In the genomic region with DNA sequence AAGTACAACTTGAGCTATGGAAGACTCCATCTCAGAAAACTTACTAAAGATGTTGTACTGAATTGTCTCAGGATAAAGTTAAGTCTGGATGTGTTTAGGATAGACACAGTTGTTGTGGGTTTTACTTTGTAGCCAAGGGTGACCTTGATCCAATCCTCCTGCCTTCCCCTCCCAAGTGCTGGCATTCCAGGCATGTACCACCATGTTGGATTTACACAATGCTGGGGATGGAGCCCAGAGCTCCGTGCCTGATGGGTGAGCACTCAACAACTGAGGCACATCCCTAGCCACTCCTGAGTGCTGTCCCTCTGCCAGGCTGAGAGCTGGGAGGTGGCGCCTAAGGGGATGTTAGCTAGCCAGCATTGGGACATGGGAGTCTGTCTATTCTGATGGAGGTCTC, we compare ENCODE assay signal across 25 mouse cellular contexts. TPM values are rescaled to one million over a fixed set of nuclear protein-coding genes. Genes with fewer than 3 reads are reported as not detected.
DNase-seq lines count a peak whose midpoint lies in the region; ATAC-seq lines count a peak whose summit lies in the region.
"Had no signal": no experiment of that assay in that cellular context is flagged by ENCODE, and none has a peak within 500 bp of the region (broad histone marks: within the 10 kb centered on the region; RNA-seq: fewer than 3 reads in every experiment).

No protein-coding gene starts in this region.

- H3K4me1 ChIP-seq in hindbrain, embryonic 10.5 days (replicated peaks): peaks cover 95% of the 10 kb centered on the region
- H3K4me1 ChIP-seq in hindbrain, embryonic 13.5 days (replicated peaks): peaks cover 66% of the 10 kb centered on the region
- peaks cover 16% of the 10 kb centered on the region for H3K4me1 ChIP-seq in midbrain, embryonic 11.5 days (ENCODE audit: control insufficient read depth, insufficient read depth, low read length)
- peaks cover 49% of the 10 kb centered on the region for H3K4me1 ChIP-seq in midbrain, embryonic 13.5 days (replicated peaks)
- peaks cover 85% of the 10 kb centered on the region for H3K4me1 ChIP-seq in embryonic facial prominence, embryonic 10.5 days
- H3K4me1 ChIP-seq in intestine, embryonic 16.5 days (ENCODE audit: control insufficient read depth, insufficient read depth, low read length): peaks cover 31% of the 10 kb centered on the region

- peaks cover 43% of the 10 kb centered on the region for H3K36me3 ChIP-seq in hindbrain, embryonic 10.5 days
- H3K36me3 ChIP-seq in hindbrain, embryonic 13.5 days: peaks cover 27% of the 10 kb centered on the region
- peaks cover 2% of the 10 kb centered on the region; the same call in 1 of the 2 replicates for H3K36me3 ChIP-seq in midbrain, embryonic 11.5 days (ENCODE audit: control insufficient read depth, insufficient read depth, low read length)
- H3K36me3 ChIP-seq in midbrain, embryonic 13.5 days: peaks cover 27% of the 10 kb centered on the region
- peaks cover 46% of the 10 kb centered on the region for H3K36me3 ChIP-seq in embryonic facial prominence, embryonic 10.5 days (replicated peaks)
- peaks cover 12% of the 10 kb centered on the region for H3K36me3 ChIP-seq in intestine, embryonic 16.5 days (ENCODE audit: control insufficient read depth, insufficient read depth, low read length)

- H3K27ac ChIP-seq in hindbrain, embryonic 10.5 days: 0 out of 2 replicates have a peak overlapping the region, but pooled peaks have one; percentile 56
- H3K27ac ChIP-seq in hindbrain, embryonic 13.5 days: no peak overlapping the region
- no peak overlapping the region for H3K27ac ChIP-seq in midbrain, embryonic 11.5 days (ENCODE audit: low read depth, low read length)
- no peak overlapping the region for H3K27ac ChIP-seq in midbrain, embryonic 13.5 days
- peak overlapping the region; percentile 65; the same call in 1 of the 2 replicates for H3K27ac ChIP-seq in embryonic facial prominence, embryonic 10.5 days (replicated peaks)
- no peak overlapping the region for H3K27ac ChIP-seq in intestine, embryonic 16.5 days (ENCODE audit: low read length)
- H3K27ac ChIP-seq: embryonic facial prominence, embryonic 12.5 days; embryonic facial prominence, embryonic 15.5 days; forebrain, embryonic 12.5 days; forebrain, embryonic 15.5 days; heart, embryonic 15.5 days; hindbrain, embryonic 12.5 days; intestine, embryonic 15.5 days had no signal

- no peaks in the 10 kb centered on the region for H3K27me3 ChIP-seq in hindbrain, embryonic 10.5 days (ENCODE audit: insufficient read depth, poor library complexity, severe bottlenecking)
- no peaks in the 10 kb centered on the region for H3K27me3 ChIP-seq in hindbrain, embryonic 13.5 days
- no peaks in the 10 kb centered on the region for H3K27me3 ChIP-seq in midbrain, embryonic 11.5 days (ENCODE audit: control insufficient read depth, insufficient read depth, low read length)
- no peaks in the 10 kb centered on the region for H3K27me3 ChIP-seq in midbrain, embryonic 13.5 days
- no peaks in the 10 kb centered on the region for H3K27me3 ChIP-seq in embryonic facial prominence, embryonic 10.5 days (replicated peaks; ENCODE audit: low read depth, poor library complexity, severe bottlenecking)
- no peaks in the 10 kb centered on the region for H3K27me3 ChIP-seq in intestine, embryonic 16.5 days (replicated peaks; ENCODE audit: control insufficient read depth, insufficient read depth, low read length)
- H3K27me3 ChIP-seq: embryonic facial prominence, embryonic 12.5 days; forebrain, embryonic 12.5 days; forebrain, embryonic 15.5 days; heart, embryonic 12.5 days; heart, embryonic 15.5 days; hindbrain, embryonic 12.5 days; intestine, embryonic 15.5 days had no signal

- H3K9ac ChIP-seq in hindbrain, embryonic 13.5 days: no peak overlapping the region
- H3K9ac ChIP-seq in midbrain, embryonic 11.5 days (ENCODE audit: low read length): no peak overlapping the region
- no peak overlapping the region for H3K9ac ChIP-seq in midbrain, embryonic 13.5 days (replicated peaks)
- H3K9ac ChIP-seq in intestine, embryonic 16.5 days (ENCODE audit: low read depth, low read length): no peak overlapping the region
- H3K9ac ChIP-seq: embryonic facial prominence, embryonic 12.5 days; embryonic facial prominence, embryonic 15.5 days; forebrain, embryonic 12.5 days; forebrain, embryonic 15.5 days; heart, embryonic 12.5 days; heart, embryonic 15.5 days; hindbrain, embryonic 12.5 days; intestine, embryonic 15.5 days had no signal

- no peak for ATAC-seq in hindbrain, embryonic 13.5 days (ENCODE audit: low FRiP score)
- no peak for ATAC-seq in midbrain, embryonic 11.5 days (ENCODE audit: low FRiP score)
- no peak for ATAC-seq in midbrain, embryonic 13.5 days
- ATAC-seq in intestine, embryonic 16.5 days: no peak
- ATAC-seq: CD4-positive, CD25-positive, alpha-beta regulatory T cell, adult 4 months; forebrain, embryonic 15.5 days; hindbrain, embryonic 16.5 days; intestine, embryonic 15.5 days had no signal

- DNase-seq in hindbrain, embryonic 10.5 days (ENCODE audit: low spot score): no peak
- DNase-seq in midbrain, embryonic 11.5 days (ENCODE audit: low spot score, missing footprints): peak; percentile 47
- DNase-seq in embryonic facial prominence, embryonic 10.5 days (ENCODE audit: low spot score): no peak
- DNase-seq: adrenal gland, postnatal 10 days; adrenal gland, postnatal 36 days; cerebellum, adult 18-20 months; cerebellum, adult 9-10 months; cerebellum, postnatal 14 days; heart, adult 18-20 months; heart, postnatal 10 days; heart, postnatal 4 days had no signal

- H3K4me3 ChIP-seq in hindbrain, embryonic 10.5 days: no peak overlapping the region
- no peak overlapping the region for H3K4me3 ChIP-seq in hindbrain, embryonic 13.5 days
- H3K4me3 ChIP-seq in midbrain, embryonic 11.5 days (ENCODE audit: low read depth, low read length): no peak overlapping the region
- H3K4me3 ChIP-seq in midbrain, embryonic 13.5 days (replicated peaks): no peak overlapping the region
- H3K4me3 ChIP-seq in embryonic facial prominence, embryonic 10.5 days: no peak overlapping the region
- H3K4me3 ChIP-seq in intestine, embryonic 16.5 days (ENCODE audit: low read length): no peak overlapping the region
- H3K4me3 ChIP-seq: embryonic facial prominence, embryonic 12.5 days; embryonic facial prominence, embryonic 15.5 days; forebrain, embryonic 12.5 days; forebrain, embryonic 15.5 days; heart, embryonic 12.5 days; heart, embryonic 15.5 days; hindbrain, embryonic 12.5 days; intestine, embryonic 15.5 days had no signal

- 92% methylated on average over 2 of the region's 2 CpGs for WGBS in hindbrain, embryonic 10.5 days
- 80% methylated on average over 2 of the region's 2 CpGs for WGBS in hindbrain, embryonic 13.5 days
- WGBS in midbrain, embryonic 11.5 days: 85% methylated on average over 2 of the region's 2 CpGs
- 82% methylated on average over 2 of the region's 2 CpGs for WGBS in midbrain, embryonic 13.5 days
- WGBS in embryonic facial prominence, embryonic 10.5 days: 73% methylated on average over 2 of the region's 2 CpGs
- WGBS in intestine, embryonic 16.5 days: 68% methylated on average over 2 of the region's 2 CpGs

- no peaks in the 10 kb centered on the region for H3K9me3 ChIP-seq in hindbrain, embryonic 10.5 days
- no peaks in the 10 kb centered on the region for H3K9me3 ChIP-seq in hindbrain, embryonic 13.5 days
- H3K9me3 ChIP-seq in midbrain, embryonic 11.5 days (ENCODE audit: control insufficient read depth, low read length): no peaks in the 10 kb centered on the region
- H3K9me3 ChIP-seq in midbrain, embryonic 13.5 days: no peaks in the 10 kb centered on the region
- H3K9me3 ChIP-seq in embryonic facial prominence, embryonic 10.5 days: no peaks in the 10 kb centered on the region
- no peaks in the 10 kb centered on the region for H3K9me3 ChIP-seq in intestine, embryonic 16.5 days (ENCODE audit: control insufficient read depth, low read length)
- H3K9me3 ChIP-seq: embryonic facial prominence, embryonic 12.5 days; embryonic facial prominence, embryonic 15.5 days; forebrain, embryonic 12.5 days; forebrain, embryonic 15.5 days; heart, embryonic 12.5 days; heart, embryonic 15.5 days; hindbrain, embryonic 12.5 days; intestine, embryonic 15.5 days had no signal

- no peak overlapping the region for H3K4me2 ChIP-seq in hindbrain, embryonic 13.5 days
- H3K4me2 ChIP-seq in midbrain, embryonic 11.5 days: no peak overlapping the region
- no peak overlapping the region for H3K4me2 ChIP-seq in midbrain, embryonic 13.5 days (replicated peaks)
- no peak overlapping the region for H3K4me2 ChIP-seq in intestine, embryonic 16.5 days (ENCODE audit: low read depth, low read length)
- H3K4me2 ChIP-seq: embryonic facial prominence, embryonic 12.5 days; embryonic facial prominence, embryonic 15.5 days; forebrain, embryonic 12.5 days; forebrain, embryonic 15.5 days; heart, embryonic 12.5 days; heart, embryonic 15.5 days; hindbrain, embryonic 12.5 days; intestine, embryonic 15.5 days had no signal

RNA-seq across cellular contexts. Expression of gene Parvb, which starts 16.6 kb away (rescaled TPM):
- polyA plus RNA-seq in hindbrain, embryonic 10.5 days (2016; fragmentation: Nextera tagmentation; extraction: Ambion mirVana): 7.1 and 7.6 TPM in 2 replicates
- 3.9 and 4.5 TPM in 2 replicates for polyA plus RNA-seq in hindbrain, embryonic 13.5 days (2015; fragmentation: Nextera tagmentation; extraction: Ambion mirVana)
- polyA plus RNA-seq in midbrain, embryonic 11.5 days (2014; fragmentation: Nextera tagmentation; extraction: Ambion mirVana): 10.2 and 10.8 TPM in 2 replicates
- polyA plus RNA-seq in midbrain, embryonic 13.5 days (2015; fragmentation: Nextera tagmentation; extraction: Ambion mirVana): 4.7 and 6.2 TPM in 2 replicates
- 7.1 and 8.4 TPM in 2 replicates for polyA plus RNA-seq in embryonic facial prominence, embryonic 10.5 days (2016; fragmentation: Nextera tagmentation; extraction: Ambion mirVana)
- polyA plus RNA-seq in intestine, embryonic 16.5 days (2015; fragmentation: Nextera tagmentation; extraction: Ambion mirVana): 2.5 TPM in 2 replicates

RNA-seq across cellular contexts. Expression of gene Samm50, which starts 23.2 kb away (rescaled TPM):
- 94.5 and 103 TPM in 2 replicates for polyA plus RNA-seq in hindbrain, embryonic 10.5 days (2016; fragmentation: Nextera tagmentation; extraction: Ambion mirVana)
- polyA plus RNA-seq in hindbrain, embryonic 13.5 days (2015; fragmentation: Nextera tagmentation; extraction: Ambion mirVana): 77.1 and 77.2 TPM in 2 replicates
- polyA plus RNA-seq in midbrain, embryonic 11.5 days (2014; fragmentation: Nextera tagmentation; extraction: Ambion mirVana): 75.9 and 77.4 TPM in 2 replicates
- 83.1 and 85.9 TPM in 2 replicates for polyA plus RNA-seq in midbrain, embryonic 13.5 days (2015; fragmentation: Nextera tagmentation; extraction: Ambion mirVana)
- 113 TPM in 2 replicates for polyA plus RNA-seq in embryonic facial prominence, embryonic 10.5 days (2016; fragmentation: Nextera tagmentation; extraction: Ambion mirVana)
- 152 and 165 TPM in 2 replicates for polyA plus RNA-seq in intestine, embryonic 16.5 days (2015; fragmentation: Nextera tagmentation; extraction: Ambion mirVana)

RNA-seq across cellular contexts. Expression of gene Pnpla3, which starts 47.6 kb away (rescaled TPM):
- 0.88 and 1.1 TPM in 2 replicates for polyA plus RNA-seq in hindbrain, embryonic 10.5 days (2016; fragmentation: Nextera tagmentation; extraction: Ambion mirVana)
- polyA plus RNA-seq in hindbrain, embryonic 13.5 days (2015; fragmentation: Nextera tagmentation; extraction: Ambion mirVana): 3.9 and 5.0 TPM in 2 replicates
- polyA plus RNA-seq in midbrain, embryonic 11.5 days (2014; fragmentation: Nextera tagmentation; extraction: Ambion mirVana): 1.5 and 1.7 TPM in 2 replicates
- polyA plus RNA-seq in midbrain, embryonic 13.5 days (2015; fragmentation: Nextera tagmentation; extraction: Ambion mirVana): 4.1 and 4.5 TPM in 2 replicates
- 0.89 and 1.5 TPM in 2 replicates for polyA plus RNA-seq in embryonic facial prominence, embryonic 10.5 days (2016; fragmentation: Nextera tagmentation; extraction: Ambion mirVana)
- 0.95 and 1.2 TPM in 2 replicates for polyA plus RNA-seq in intestine, embryonic 16.5 days (2015; fragmentation: Nextera tagmentation; extraction: Ambion mirVana)
- polyA plus RNA-seq: C2C12 had no signal

Comparison
In these comparisons a context has a peak if more than half of its experiments do, and no peak if none do; other contexts are left out.
1. H3K27ac ChIP-seq: peak in hindbrain, embryonic 10.5 days (single experiment) and embryonic facial prominence, embryonic 10.5 days (single experiment); none in hindbrain, embryonic 13.5 days (single experiment), midbrain, embryonic 11.5 days (single experiment), midbrain, embryonic 13.5 days (single experiment) and intestine, embryonic 16.5 days (single experiment).